Mouse (Mus musculus) spleen, adult 2 months (tissue): ENCODE results near the gene Nfatc4.

Source experiments
- CTCF ChIP-seq: fragments of 200-500 bp; IDR thresholded peaks from 2 replicates; pipeline ENCODE4 v1.5.1; 2011; ENCODE audit warnings: mild to moderate bottlenecking, inconsistent platforms; ENCODE audit not compliant: insufficient read depth, insufficient read length, insufficient replicate concordance; ENCODE audit errors: extremely low read depth
- POLR2A ChIP-seq: fragments of 200-500 bp; IDR thresholded peaks from 2 replicates; pipeline ENCODE4 v1.6.1; 2011; ENCODE audit warnings: low read depth, low read length, inconsistent platforms

- TF ChIP-seq POLR2A (no peak), CTCF (no peak)
Measured at GRCm38 (mm10) chr14:55872551-55872950, 49.6 kb downstream of the Nfatc4 start.
